Mouse (Mus musculus) CD4-positive helper T cell, adult 2 months (primary cell): ENCODE measurements around the gene Etfdh.
"Not testable (repeated sequence)": the region's sequence is repeated elsewhere in the genome, so short reads cannot be mapped to it uniquely, and the experiment has no call there.

Source experiments
- DNase-seq: peaks from one replicate; pipeline ENCODE4 v3.0.0-alpha.2; 2012; ENCODE audit warnings: low read depth, missing footprints, low spot score

Etfdh gene

DNA sequence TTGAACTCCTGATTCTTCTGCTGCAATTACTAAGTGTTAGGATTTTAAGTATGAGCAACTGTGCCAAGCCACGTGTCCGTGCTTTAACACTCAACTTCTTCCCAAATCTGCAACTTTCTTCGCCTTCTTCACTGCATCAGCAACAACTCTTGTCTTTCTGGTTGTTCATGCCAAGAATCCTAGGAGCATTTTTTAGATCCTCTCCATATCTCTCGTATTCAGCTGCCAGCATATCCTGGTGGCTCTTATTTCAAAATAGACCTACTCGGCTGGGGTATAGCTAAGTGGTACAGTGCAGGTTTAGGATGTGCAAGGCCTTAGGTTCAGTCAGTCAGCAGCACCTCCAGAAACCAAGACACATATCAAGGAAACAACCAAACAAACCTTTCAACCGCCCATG, 51.7 kb downstream of the Etfdh start:
- DNase-seq: no peak

DNA sequence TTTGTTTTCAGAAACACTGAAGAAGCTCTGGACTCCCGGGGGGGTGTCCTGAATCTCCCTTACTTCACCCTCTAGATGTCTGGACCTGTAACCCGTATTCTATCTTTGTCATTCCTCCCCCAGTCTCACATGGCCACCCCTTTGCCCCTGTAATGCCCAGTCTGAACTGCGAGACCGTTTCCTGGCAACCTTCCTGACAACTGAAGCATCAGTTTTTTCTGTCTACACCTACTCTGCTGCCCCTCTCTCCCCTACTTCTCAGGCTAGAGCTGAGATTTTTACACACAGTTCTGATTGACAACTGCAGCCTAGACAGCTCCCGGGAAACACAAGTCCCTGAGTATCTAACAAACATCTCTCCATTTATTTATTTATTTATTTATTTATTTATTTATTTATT, 52.4 kb downstream of the Etfdh start:
- DNase-seq: no peak

DNA sequence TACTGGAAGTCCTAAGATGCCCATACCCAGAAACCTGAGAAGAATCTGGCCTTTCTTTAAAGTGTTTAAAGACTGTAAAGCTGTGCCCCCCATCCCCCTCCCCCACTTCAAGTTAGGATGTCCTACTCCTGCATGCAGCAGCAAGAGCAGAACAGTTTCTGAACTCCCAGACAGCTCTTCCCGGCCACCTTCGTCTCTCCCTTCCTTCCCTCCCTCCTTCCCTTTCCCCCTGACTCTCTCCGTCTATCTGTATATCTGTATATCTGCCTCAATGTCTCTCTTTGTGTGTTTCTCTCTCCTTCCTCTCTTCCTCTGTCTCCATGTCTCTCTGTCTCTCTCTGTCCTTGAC, 52.9 kb downstream of the Etfdh start:
- no peak for DNase-seq

DNA sequence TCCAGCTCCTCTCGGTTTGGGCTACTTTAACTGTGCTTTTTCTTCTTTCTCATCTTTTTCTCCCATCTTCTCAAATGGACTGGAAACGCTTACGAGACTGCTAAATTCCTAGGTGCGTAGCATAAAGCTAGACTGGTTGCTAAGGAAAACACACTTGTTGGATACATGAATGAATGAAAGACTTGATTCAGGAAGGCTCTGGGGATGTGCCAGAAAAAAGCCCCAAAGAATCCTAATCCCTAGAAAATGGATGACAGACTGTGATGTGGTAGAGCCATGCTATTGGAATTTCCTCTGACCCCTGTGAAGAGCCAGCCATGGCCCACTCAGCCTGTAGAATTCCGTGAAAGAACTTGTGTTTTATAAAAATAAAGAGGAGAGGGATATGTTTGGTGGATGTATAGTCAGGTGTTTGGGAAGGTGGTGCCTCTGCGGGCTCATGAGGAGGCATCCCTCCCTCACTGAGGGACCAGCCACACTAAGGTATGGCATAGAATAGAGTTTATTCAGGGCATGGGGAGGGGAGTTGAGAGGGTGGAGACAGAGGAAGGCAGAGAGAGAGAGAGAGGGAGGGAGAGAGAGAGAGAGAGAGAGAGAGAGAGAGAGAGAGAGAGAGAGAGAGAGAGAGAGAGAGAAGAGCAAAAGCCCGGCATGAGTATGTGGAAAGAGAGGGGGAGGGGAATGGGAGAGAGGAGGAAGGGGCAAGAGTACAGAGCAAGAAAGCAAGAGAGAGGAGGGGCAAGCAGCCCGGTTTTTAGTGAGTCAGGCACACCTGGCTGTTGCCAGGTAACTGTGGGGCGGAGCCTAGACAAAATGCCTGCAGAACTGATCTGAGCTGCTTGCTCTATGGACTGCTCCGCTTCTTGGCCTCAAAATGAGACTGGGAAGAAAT, 53.5 kb downstream of the Etfdh start:
- no peak for DNase-seq

DNA sequence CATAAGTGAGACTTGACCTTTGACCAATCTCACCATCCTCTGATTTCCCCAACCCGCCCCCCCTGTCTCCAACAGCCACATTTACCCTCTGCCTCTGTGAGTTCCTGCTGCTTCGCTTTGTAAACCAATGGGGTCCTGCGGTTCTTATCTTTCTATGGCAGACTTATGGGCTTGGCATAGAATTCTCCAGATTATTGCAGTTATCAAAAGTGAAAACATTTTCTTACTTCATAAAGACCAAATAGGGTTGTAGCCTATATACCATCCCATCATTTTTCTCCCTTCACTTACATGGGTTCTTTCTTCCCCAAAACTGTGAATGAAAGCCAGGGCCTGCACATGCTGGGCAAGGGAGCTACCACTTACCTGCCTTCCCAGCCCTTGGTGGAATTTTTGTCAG, 55.0 kb downstream of the Etfdh start:
- no peak for DNase-seq

DNA sequence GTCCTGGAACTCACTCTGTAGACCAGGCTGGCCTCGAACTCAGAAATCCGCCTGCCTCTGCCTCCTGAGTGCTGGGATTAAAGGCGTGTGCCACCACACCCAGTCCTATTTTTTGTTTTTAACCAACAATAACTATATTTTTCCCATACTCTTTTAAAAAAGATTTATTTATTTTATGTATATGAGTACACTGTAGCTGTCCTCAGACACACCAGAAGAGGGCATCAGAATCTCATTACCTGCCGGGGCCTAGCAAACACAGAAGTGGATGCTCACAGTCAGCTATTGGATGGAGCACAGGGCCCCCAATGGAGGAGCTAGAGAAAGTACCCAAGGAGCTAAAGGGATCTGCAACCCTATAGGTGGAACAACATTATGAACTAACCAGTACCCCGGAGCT, 55.9 kb downstream of the Etfdh start:
- not testable (repeated sequence) for DNase-seq

DNA sequence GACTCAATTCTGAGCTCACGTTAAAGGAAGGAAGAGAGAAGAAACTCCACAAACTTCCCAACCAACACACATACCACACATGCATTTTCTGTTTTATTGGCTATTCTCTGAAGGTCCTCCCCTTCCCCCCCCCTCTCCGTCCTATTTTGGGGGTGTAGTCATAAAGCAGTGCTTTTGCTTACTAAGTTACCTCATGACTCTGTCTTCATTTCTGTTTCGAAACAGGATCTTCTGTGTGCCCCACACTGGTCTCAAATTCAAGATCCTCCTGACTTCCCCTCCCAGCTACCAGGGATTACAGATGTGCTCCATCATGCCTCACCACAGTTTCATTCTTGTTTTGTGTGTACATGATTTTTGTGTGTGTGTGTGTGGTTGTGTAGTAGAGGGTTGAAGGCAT, 56.9 kb downstream of the Etfdh start:
- DNase-seq: no peak

DNA sequence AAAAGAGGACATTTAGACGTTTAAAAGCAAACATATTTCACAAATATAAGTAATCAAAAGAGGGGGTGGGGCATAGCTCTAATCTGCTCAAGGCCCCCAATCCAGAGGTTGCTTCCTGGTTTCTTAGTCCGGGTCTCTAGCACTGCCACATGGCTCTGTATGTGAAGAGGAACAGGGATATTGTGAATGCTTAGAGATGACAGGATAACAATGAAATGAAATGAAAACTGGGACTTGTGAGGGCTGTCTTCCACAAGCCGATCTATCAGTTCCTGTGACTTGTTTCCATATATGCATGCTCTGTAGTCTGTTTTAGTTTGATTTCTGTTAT, 60.0 kb downstream of the Etfdh start:
- DNase-seq: no peak

DNA sequence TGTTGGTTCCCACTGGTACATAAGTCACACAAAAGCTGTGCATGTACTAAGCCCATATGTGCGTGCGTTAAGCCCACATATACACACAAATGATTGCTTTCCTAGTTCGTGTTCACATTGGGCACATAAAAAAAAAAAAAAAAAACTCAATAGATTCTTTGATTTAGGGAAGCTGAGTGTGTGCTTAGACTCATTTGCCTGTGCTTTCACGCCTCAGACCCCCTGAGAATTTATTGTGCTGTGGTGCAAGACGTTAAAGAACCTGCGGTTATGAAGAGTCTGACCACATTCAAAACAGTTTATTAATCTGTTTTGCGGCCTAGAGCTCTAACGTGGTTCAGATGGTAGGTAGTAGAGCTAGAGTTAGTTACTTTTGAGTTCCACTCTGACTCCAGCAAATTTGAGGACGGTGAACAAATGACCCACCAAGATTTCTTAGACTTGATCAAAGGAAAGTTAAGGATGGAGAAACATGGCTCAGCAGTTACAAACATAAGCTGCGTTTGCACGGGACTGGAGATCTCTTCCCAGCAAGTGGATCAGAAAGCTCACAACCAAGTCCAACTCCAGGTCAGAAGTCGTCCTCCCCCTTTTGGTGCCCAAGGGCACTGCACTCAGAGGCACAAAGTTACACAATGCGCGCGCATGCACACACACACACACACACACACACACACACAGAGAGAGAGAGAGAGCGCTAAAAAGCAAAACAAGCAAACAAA, 60.5 kb downstream of the Etfdh start:
- DNase-seq: peak; percentile 14

DNA sequence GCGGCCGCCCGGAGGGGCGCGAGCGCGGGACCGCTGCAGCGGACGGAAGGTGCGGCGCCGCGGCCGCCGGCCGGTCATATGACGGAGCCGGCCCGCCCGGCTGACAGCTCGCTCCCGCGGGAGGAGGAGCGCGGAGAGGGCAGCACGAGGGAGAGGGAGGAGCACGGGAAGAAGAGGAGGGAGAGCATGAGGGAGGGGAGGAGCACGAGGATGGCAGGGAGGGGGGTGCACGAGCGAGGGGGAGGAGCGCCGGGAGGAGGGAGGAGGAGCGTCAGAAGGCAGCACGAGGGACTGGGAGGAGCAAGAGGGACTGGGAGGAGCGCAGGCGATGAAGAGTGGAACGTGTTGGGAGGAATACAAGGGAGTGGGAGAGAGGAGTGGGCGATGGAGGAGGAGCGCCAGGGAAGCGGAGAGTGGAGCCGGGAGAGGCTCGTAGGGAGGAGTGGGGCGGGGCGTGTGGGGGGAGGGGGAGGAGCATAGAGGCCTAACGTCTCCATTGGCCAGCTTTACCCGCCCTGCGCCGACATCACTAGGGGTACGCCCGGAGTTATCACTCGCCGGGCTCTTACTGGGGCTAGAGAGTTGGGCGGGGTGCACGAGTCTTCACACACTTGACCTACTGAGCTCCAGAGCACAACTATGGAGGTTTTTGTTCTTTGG, 61.5 kb downstream of the Etfdh start, which contains the start of gene Fnip2:
Gene Fnip2 (minus strand): TSS at position 94 of the 660 bp plus-strand sequence.
- peak; percentile 89 for DNase-seq

DNA sequence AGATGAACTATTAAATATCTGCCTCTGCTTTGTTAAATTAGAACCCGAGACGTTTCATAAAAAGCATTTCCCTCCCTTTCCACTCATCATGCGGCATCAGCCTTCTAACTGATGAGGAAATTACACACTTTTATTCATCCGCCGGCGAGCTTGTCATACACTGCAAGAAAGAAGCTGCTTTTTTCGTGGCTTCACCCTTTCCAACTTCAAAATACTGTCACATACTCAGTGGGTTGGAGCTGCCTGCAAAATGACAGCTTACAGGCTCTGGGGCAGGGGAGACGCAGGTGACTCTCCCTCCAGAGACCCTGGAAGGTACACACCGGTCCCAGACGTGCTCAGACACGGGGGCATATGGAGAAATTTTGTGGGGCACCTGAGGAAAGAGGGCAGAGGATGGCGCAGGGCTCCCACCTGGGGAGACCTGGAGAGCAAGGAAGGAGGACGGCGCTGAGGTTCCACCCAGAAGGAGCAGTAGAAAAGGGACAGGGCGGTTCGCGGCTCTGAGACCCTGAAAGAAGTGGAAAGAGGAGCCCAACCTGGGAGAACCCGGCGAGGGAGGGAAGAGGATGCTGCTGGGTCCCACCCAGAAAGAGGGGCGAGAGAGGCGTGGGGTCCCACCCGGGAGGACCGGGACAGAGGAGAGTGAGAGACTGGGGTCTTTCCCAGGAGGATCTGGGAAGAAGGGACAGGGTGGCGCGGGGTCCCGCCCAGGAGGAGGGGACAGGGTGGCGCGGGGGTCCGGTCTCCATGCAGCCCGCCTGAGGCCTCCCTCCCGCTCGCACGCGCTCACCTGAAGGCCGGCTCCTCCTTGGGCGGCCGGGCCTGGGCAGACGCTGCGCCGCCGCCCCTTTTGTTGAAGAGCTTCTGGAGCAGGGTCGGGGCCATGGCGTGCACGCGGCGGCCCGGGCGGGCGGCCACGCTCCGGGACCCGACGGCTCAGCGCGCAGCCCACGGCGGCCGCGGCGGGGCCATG, 62.3 kb downstream of the Etfdh start:
- peak; percentile 12 for DNase-seq

DNA sequence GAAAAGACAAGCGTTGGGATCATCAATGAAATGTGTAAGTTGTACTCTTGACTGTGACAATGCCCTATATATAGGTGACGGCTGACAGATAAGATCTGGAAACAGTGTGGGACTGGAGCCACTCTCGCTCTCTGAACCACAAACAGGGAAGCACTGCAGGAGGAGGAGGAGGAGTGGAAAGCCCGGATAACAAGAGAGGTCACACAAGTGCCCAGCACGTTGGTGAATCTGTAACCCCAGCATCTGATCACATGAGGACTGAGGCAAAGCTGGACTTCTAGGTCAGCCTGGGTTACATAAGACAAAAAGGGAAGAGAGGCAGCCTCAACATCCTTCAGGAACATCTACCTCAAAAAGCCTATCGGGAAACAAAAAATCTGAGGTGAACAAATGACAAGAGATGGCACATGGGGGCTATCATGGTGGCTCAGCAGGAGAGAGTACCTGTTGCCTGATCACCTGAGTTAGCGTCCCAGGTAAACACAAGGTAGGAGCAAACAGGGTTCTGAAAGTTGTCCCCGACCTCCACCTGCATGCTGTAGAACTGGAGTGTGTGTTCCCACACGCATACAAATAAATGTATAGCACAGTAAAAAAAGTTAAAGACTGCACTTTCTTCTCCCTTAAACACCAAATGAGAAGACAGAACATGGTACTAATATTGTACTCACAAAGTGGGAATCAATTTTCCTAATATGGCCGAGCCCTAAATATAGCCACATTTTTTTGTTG, 64.3 kb downstream of the Etfdh start:
- no peak for DNase-seq

DNA sequence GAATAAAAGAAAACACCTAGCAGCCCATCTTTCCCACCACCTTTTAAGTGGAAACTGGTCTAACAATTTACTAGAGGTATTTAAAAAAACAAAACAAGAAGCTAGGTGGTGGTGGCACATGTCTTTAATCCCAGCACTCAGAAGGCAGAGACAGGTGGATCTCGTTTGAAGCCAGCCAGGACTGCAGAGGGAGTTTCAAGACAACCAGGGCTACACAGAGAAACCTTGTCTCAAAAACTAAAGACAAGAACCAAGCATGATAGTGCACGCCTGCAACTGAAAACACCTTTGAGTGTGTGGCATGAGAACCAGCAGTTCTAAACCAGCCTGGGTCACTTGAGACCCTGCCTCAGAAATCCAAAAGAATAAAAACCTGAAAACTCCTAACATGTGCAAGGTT, 65.8 kb downstream of the Etfdh start:
- no peak for DNase-seq

DNA sequence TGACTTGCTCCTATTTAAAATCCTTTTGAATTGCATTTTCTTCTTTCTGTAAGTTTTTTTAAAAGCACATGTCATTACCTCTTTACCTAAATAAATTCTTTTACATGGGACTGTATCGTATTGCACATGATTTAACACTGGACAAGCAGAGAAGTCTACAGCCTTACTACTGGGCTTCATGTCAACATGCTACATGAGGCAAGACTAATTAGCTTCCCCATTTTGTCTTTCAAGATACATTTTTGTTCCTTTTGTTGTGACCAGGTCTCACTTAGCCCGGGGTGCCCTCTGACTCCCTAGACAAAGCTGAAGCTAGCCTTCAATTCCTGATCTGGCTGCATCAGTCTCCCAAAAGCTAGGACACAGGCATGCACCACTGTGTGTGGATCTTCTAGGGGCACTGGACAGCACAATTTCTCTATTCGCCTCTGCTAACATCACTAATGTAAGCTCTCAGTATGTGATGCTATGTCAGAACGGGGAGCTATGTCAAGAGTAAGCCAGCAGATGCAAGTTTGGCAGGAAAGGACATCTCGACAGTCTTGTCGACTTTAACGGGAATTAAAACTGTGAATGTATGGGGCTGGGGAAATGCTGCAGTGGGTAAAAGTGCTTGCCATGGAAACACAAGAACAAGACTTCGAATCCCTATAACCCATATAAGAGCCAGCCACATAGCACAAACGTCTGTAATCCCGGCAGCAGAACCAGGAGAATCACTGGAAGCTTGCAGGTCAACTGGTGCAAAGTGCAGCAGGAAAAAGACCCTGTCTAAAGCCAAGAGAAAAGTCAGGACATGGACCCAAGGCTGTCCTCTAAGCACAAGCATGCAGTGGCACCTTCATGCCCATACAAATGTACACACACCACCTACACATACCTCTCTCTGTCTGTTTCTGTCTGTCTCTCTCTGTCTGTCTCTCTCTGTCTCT, 67.2 kb downstream of the Etfdh start:
- DNase-seq: no peak

DNA sequence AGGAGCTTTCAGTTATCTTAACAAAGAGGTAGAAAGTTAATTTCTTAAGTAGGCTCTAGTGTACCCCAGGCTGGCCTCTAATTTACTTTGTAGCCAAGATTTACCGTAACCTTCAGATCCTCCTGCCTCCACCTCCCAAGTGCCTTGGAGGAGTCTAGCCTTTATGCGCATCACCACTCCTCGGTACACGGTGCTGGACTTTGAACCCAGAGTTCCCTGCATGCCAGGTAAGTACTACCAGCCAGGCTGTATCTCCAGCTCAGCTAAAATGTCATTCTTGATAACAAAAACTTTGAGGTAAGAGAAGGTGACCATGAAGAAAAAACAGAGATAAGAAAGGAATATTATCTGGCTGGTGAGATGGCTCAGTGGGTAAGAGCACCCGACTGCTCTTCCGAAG, 68.7 kb downstream of the Etfdh start:
- DNase-seq: no peak

DNA sequence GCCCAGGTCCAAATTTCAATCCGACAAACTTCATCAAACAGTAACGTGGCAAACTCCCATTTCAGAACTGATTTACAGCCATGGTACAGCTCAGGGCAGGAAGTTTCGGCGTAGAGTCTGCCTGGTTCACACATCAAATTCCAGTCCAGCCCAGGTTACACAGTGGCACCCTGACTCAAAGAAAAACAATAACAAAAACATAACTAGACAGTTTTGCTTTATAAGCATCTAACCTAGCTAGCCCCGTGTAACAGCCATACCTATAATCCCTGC, 69.6 kb downstream of the Etfdh start:
- DNase-seq: no peak

DNA sequence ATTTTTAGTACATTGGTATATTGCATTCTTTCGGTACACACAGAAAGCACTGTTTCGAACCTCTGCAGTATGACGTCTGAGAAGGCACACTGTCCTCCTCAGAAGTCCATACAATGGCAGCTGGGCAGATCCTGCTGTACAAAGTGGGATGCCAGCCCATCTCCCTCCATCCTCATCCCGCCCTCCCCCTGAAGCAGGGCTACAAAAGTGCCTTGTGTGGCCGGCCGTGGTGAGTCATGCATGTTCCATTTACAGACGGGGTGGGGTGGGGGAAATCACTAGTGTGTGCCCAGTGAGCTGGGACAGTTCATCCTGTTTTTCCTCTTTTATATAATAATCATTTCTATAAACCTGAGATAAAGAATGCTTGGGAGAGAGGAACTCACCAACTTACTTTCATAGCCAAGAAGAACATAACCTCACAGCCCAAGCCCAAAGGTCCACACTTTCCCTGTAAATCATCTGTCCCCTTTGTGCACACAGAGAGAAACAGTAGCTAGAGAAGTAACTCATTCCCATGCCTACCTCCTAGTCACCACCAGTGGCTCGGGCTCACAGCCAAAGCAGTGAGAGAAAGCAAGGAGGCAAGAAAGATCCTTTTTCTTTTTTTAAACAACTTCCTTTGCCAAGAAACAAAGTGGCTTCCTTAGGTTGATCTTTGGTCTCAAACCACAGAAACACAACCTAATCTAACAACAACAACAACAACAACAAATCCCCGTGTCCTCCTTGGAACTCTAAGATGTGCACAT, 70.1 kb downstream of the Etfdh start:
- DNase-seq: no peak

DNA sequence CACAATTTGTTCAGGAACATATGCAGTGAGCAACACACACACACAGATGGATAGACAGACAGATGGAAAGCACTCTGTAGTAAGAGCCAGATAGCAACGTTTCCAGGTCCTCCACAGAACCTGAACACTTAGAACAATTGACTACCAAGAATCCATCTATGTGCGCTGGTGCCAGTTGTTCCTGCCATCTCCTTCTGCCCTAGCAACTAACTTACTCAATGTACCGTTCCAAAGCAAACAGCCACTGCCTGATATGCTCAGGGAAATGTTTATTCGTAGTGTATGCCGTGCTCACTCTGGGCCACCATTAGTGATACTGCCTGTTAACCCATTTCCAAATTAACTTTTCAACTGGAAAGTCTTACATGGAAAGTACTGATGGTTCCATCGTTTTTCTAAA, 74.2 kb downstream of the Etfdh start:
- DNase-seq: no peak
